Mouse (Mus musculus): ENCODE data around the gene Shc1. TPM values are rescaled to one million over a fixed set of nuclear protein-coding genes. Genes with fewer than 3 reads are reported as not detected.
"Not testable (repeated sequence)": the region's sequence is repeated elsewhere in the genome, so short reads cannot be mapped to it uniquely, and the experiment has no call there.

Shc1 gene
- total and polyA plus RNA-seq, 2 experiments from 2014 or later, result 13.9 to 29.6 TPM

GRCm38 (mm10) chr3:89422556-89423205 is 4.4 kb downstream of the Shc1 start:
- no peak for TF ChIP-seq CTCF (IDR thresholded peaks at IDR 0.05; ENCODE audit: low read depth)
- WGBS, result 72% methylated on average over 6 of the region's 6 CpGs
- no peaks in the 10 kb centered on the region for H3K27me3 ChIP-seq (ENCODE audit: insufficient read depth, low read length)
- peak overlapping the region; percentile 38 for H3K4me3 ChIP-seq (ENCODE audit: low read length)
- H3K4me1 ChIP-seq (ENCODE audit: insufficient read depth, low read length), result peaks cover 7% of the 10 kb centered on the region
- H3K4me2 ChIP-seq (ENCODE audit: low read depth, low read length), result peak overlapping the region; percentile 65
- no peak for DNase-seq (ENCODE audit: low spot score)
- ATAC-seq, result no peak
- H3K9ac ChIP-seq (replicated peaks; ENCODE audit: low read length), result no peak overlapping the region
- 0 out of 2 replicates have a peak, but pooled peaks cover 8% of the 10 kb centered on the region for H3K36me3 ChIP-seq (ENCODE audit: insufficient read depth, low read length)
- no peak overlapping the region for H3K27ac ChIP-seq
- no peaks in the 10 kb centered on the region for H3K9me3 ChIP-seq (ENCODE audit: low read length)

GRCm38 (mm10) chr3:89424416-89425140 is 6.3 kb downstream of the Shc1 start:
- no peaks in the 10 kb centered on the region for H3K27me3 ChIP-seq (ENCODE audit: insufficient read depth, low read length)
- no peaks in the 10 kb centered on the region for H3K9me3 ChIP-seq (ENCODE audit: low read length)
- no peak overlapping the region for H3K9ac ChIP-seq (replicated peaks; ENCODE audit: low read length)
- peaks cover 7% of the 10 kb centered on the region for H3K4me1 ChIP-seq (ENCODE audit: insufficient read depth, low read length)
- ATAC-seq (no peak), DNase-seq (ENCODE audit: low spot score) (no peak)
- no peak overlapping the region for H3K4me2 ChIP-seq (ENCODE audit: low read depth, low read length)
- 0 out of 2 replicates have a peak, but pooled peaks cover 8% of the 10 kb centered on the region for H3K36me3 ChIP-seq (ENCODE audit: insufficient read depth, low read length)
- H3K4me3 ChIP-seq (ENCODE audit: low read length), result no peak overlapping the region
- WGBS, result 97% methylated on average over 5 of the region's 5 CpGs
- TF ChIP-seq CTCF (IDR thresholded peaks at IDR 0.05; ENCODE audit: low read depth), result no peak
- H3K27ac ChIP-seq, result no peak overlapping the region

- DNase-seq (ENCODE audit: low spot score), result no peak
- H3K9ac ChIP-seq (replicated peaks; ENCODE audit: low read length), result no peak overlapping the region
- ATAC-seq, result no peak
- H3K36me3 ChIP-seq (ENCODE audit: insufficient read depth, low read length), result 0 out of 2 replicates have a peak, but pooled peaks cover 8% of the 10 kb centered on the region
- H3K9me3 ChIP-seq (ENCODE audit: low read length), result no peaks in the 10 kb centered on the region
- no peak overlapping the region for H3K4me3 ChIP-seq (ENCODE audit: low read length)
- H3K4me2 ChIP-seq (ENCODE audit: low read depth, low read length), result no peak overlapping the region
- no peaks in the 10 kb centered on the region for H3K27me3 ChIP-seq (ENCODE audit: insufficient read depth, low read length)
- 89% methylated on average over 5 of the region's 5 CpGs for WGBS
- H3K4me1 ChIP-seq (ENCODE audit: insufficient read depth, low read length), result peaks cover 7% of the 10 kb centered on the region
- H3K27ac ChIP-seq, result no peak overlapping the region
- no peak for TF ChIP-seq CTCF (IDR thresholded peaks at IDR 0.05; ENCODE audit: low read depth)
Observed at GRCm38 (mm10) chr3:89425141-89425525, 6.9 kb downstream of the Shc1 start.

GRCm38 (mm10) chr3:89425876-89426275 is 7.6 kb downstream of the Shc1 start:
- DNase-seq (ENCODE audit: low spot score), result no peak
- 0 out of 2 replicates have a peak, but pooled peaks cover 8% of the 10 kb centered on the region for H3K36me3 ChIP-seq (ENCODE audit: insufficient read depth, low read length)

GRCm38 (mm10) chr3:89429021-89429420 is 10.8 kb downstream of the Shc1 start:
- H3K4me3 ChIP-seq (ENCODE audit: low read length); DNase-seq (ENCODE audit: low spot score); ATAC-seq; H3K4me2 ChIP-seq (ENCODE audit: low read depth, low read length); H3K27me3 ChIP-seq (ENCODE audit: insufficient read depth, low read length); H3K4me1 ChIP-seq (ENCODE audit: insufficient read depth, low read length); H3K27ac ChIP-seq; H3K9ac ChIP-seq (replicated peaks; ENCODE audit: low read length); H3K9me3 ChIP-seq (ENCODE audit: low read length): not testable (repeated sequence)
- peaks cover 25% of the 10 kb centered on the region; the same call in 1 of the 2 replicates for H3K36me3 ChIP-seq (ENCODE audit: insufficient read depth, low read length)
- 91% methylated on average over 7 of the region's 7 CpGs for WGBS

More at GRCm38 (mm10) chr3:89425876-89426275, 7.6 kb downstream of the Shc1 start:
- no peak overlapping the region for H3K27ac ChIP-seq
- no peak overlapping the region for H3K9ac ChIP-seq (replicated peaks; ENCODE audit: low read length)
- TF ChIP-seq CTCF (IDR thresholded peaks at IDR 0.05; ENCODE audit: low read depth), result no peak
- H3K4me1 ChIP-seq (ENCODE audit: insufficient read depth, low read length), result peaks cover 8% of the 10 kb centered on the region
- ATAC-seq, result no peak
- H3K4me2 ChIP-seq (ENCODE audit: low read depth, low read length), result no peak overlapping the region
- no peaks in the 10 kb centered on the region for H3K9me3 ChIP-seq (ENCODE audit: low read length)
- no peaks in the 10 kb centered on the region for H3K27me3 ChIP-seq (ENCODE audit: insufficient read depth, low read length)
- no peak overlapping the region for H3K4me3 ChIP-seq (ENCODE audit: low read length)
- WGBS, result 92% methylated on average over 4 of the region's 4 CpGs

GRCm38 (mm10) chr3:89430171-89431159 is 12.2 kb downstream of the Shc1 start, which contains the start of gene Pygo2:
Pygo2 (plus strand) TSS chr3:89430214.
- TF ChIP-seq CTCF (IDR thresholded peaks at IDR 0.05; ENCODE audit: low read depth), result no peak
- Histone ChIP-seq H3K36me3 (ENCODE audit: insufficient read depth, low read length) (peaks cover 36% of the 10 kb centered on the region), H3K4me1 (ENCODE audit: insufficient read depth, low read length) (peaks cover 9% of the 10 kb centered on the region), H3K4me2 (ENCODE audit: low read depth, low read length) (peak within 1 kb of the TSS; percentile 82), H3K27ac (peak within 1 kb of the TSS; percentile 90), H3K4me3 (ENCODE audit: low read length) (peak within 1 kb of the TSS; percentile 80), H3K9me3 (ENCODE audit: low read length) (no peaks in the 10 kb centered on the region), H3K27me3 (ENCODE audit: insufficient read depth, low read length) (no peaks in the 10 kb centered on the region), H3K9ac (replicated peaks; ENCODE audit: low read length) (peak within 1 kb of the TSS; percentile 96)
- ATAC-seq (peak; percentile 99), DNase-seq (ENCODE audit: low spot score) (peak; percentile 97)
- 2% methylated on average over 67 of the region's 68 CpGs for WGBS
